Mouse (Mus musculus) T-helper 1 cell (primary cell): ENCODE measurements around the gene Adnp.

ENCODE experiments used
- in situ Hi-C: fragments of 300-600 bp; cut with MboI, MseI; formaldehyde crosslinking; loops from one replicate; pipeline ENCODE4 v1.15.1; 2025; ENCODE audit warnings: high pct_unique_total_duplicates

Gene Adnp

DNA sequence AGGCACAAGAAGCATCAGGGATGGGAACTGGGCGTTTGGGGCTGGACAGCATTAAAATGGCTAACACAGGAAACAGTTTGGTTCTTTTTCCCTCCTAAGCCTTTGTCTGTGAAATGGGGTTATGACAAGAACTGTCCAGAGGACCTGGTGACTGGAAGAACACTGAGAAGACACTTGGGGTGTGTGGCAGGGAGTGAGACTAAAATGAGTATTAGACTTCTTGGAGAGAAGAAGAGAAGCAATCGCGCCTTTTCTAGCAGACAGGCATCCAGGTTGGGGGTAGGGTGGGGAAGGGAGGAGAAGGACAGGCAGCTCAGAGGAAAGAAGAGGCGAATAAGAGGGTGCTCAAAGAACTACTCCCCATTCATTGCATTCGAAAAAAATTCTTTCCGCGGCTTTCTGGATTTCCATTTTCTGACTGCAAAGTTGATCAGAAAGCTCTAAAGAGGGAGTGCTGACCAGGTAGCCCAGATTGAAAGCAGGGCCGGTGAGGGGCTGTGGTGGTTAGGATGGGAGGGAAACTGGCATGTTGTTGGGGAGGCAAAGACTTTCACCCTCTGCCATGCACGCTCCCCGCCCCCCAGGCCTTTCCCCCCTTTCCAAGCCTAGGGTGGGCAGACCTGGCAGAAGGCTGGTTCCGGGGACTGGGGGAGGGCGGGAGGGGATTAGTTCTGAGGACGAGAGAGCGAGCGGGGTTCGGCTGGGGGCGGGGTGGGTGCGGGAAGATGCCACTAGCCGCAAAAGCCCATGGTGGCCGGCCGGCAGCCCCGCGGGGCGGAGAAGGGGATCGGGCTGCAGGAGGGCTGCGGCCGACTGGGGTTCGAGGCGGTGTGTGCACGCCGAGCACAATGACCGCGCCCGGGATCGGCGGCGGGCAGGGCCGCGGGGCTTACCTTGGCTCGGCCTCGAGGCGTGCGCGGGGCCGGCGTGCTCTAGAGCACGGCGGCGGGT is 956 bp downstream of the Adnp start:
- in situ Hi-C loops, result loop anchor here (5.0 kb wide), 1 partner anchor 89 kb away; no protein-coding TSS in a partner anchor

DNA sequence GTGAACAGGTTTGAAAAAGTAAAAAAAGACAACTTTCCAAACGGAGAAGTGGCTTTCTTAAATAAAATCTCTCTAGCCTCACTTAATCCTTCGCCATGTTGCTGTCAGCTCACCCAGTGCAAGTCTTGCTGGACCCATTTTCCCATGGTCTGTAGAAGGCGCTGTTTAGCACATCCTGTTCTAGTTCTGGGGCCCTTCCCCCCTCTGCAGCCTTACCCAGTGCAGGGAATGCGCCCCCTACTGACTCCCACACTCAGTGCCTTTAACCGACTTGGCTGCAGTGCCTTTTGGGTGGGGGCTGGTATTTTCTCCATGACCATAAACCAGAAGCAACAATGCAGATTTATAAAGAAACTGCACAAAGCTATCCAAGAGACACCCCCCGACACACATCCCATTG is 1.6 kb downstream of the Adnp start:
- in situ Hi-C loops, result loop anchor here (5.0 kb wide), 1 partner anchor 88 kb away; no protein-coding TSS in a partner anchor

DNA sequence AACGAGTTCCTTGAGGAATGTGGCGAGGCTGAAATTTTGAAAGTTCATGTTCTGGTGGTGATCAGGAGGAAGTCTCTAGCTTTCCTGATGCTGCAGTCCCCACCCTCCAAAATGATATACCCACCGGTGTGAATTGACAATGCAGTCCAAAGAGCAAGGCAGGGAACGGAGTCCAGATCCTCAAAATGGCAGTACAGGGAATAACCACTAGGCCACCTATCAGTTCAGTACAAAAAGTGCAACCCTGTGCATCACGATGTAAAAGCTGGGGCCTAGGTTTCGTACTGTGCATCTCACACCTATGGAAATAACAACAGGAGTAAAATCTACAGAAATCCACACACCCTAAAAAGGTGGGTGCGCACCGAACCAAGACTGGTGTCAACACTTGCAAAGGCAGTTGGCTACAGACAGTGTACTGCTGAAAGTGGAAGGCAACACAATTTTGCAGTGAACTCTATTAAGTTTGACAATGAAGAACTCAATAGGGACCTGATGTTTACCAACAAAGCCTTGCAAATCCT is 2.4 kb downstream of the Adnp start:
- in situ Hi-C loops, result no loop called here

- in situ Hi-C loops, result no loop called here
Observed at GRCm38 (mm10) chr2:168200014-168200691, 6.8 kb downstream of the Adnp start.

DNA sequence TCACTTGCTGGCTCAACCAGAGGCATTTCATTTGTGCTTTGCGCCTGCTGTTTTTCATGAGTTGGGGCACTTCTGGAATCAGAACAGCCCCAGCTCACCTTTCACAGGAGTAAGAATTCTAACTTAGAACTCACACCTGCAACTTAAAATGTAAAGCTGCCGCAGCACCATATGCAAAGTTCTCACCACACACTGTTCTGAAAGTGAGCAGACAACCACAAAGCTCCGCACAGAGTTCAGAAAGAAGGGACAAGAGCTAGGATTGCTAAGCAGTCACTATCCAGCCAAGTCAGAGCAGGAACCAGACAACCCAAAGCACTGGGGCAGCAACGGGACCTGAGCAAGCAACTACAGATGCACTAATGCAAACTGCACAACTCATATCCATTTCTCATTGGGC is 7.4 kb downstream of the Adnp start:
- in situ Hi-C loops, result no loop called here

DNA sequence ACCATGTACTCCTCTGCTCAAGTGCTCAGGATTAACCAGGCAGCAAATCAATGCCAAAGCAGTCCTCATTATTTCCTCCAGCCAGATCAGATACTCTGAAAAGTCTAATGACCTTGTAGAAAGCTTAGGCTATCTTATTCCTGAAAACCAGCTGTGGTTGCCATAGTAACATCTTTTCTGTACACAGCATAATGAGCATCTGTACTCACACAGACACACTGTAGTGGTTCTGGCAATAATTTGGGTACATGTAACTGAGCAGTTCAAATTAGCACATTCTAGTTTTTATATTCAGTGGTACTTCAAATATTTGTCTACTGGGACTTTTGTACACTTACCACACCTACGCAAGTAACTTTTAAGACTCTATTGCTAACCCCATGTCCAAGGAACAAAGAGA is 8.5 kb downstream of the Adnp start:
- in situ Hi-C loops, result no loop called here

- in situ Hi-C loops, result no loop called here
Observed at GRCm38 (mm10) chr2:168195721-168196120, 11.2 kb downstream of the Adnp start.

- in situ Hi-C loops, result no loop called here
Observed at GRCm38 (mm10) chr2:168193685-168194084, 13.2 kb downstream of the Adnp start.

DNA sequence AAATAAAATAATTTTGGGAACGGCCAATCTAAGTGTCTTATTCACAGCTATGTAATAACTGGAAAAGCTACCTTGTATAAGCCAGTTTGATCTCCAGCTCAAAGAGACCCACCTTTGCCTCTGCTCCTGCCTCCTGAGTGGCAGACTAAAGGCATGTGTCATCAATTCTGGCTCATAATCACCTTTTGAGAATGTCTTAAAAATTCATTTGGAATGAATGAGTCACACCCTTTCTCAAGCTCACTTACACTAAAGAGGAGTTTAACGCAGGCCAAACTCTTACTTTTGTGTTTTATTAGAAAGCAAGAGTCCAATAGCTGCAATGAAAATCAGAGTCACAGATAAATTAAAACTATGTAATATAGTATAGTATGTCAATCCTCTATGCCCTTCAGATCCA is 15.1 kb downstream of the Adnp start:
- in situ Hi-C loops, result no loop called here

GRCm38 (mm10) chr2:168175946-168176345 is 31.0 kb downstream of the Adnp start:
- in situ Hi-C loops, result no loop called here

- in situ Hi-C loops, result no loop called here
Observed at GRCm38 (mm10) chr2:168170167-168170685, 36.7 kb downstream of the Adnp start.

DNA sequence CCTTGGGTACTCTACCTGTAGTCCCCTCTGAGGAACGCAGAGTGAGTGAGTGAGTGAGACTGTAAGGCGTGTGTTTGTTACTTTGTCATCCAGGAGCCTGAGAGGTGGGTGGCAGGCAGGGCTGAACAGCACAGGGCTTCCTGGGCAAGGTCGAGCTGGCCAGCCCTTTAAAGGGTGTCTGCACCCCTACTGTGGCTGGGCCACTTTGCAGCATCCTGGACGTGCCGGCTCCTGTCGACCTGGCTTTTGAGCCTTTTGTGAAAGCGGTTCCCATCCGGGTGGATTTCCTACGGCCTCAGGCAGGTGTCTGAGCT is 37.2 kb downstream of the Adnp start:
- in situ Hi-C loops, result no loop called here

DNA sequence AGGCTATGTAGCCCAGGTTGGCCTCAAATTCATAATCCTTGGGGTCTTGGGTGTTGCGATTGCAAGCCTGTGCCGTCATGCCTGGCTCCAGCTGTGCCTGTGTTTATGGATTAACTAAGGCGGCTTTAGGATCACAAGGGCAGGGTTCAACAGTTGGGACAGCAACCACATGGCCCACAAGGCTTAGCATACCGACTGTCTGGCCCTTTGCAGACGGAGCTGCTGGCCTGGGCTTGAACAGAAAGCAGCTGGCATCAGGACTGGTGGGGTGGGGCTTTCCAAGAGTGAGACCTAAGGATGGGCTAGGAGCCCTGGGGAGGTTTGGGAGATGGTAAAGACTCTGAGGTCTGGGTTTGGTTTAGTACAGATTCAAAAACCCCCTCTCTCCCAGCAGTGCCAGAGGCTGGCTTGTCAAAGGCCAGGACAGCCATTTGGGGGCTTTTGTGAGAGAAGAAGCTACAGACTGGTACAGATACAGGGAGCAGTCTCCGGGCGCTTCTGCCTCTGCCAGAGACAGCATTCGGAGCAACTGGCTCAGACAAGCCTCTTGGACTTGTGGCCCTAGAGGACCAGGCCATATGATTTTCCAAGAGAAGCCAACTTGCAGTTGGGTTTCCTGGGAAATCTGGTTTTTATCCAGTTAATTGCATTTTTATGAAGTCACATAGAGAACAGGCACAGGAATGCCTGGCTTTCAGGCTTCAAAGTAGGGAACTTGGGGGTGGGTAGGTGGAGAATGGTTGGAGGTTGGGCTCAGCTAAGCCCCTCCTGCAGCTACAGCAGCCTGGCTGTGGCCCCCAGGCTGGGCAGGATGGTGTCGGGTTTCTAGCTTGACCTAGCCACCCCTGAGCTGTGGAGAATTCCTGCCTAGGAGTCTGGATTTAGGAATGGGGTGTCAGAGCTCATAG is 37.8 kb downstream of the Adnp start:
- in situ Hi-C loops, result no loop called here

- in situ Hi-C loops, result no loop called here
Observed at GRCm38 (mm10) chr2:168167781-168168180, 39.1 kb downstream of the Adnp start.

DNA sequence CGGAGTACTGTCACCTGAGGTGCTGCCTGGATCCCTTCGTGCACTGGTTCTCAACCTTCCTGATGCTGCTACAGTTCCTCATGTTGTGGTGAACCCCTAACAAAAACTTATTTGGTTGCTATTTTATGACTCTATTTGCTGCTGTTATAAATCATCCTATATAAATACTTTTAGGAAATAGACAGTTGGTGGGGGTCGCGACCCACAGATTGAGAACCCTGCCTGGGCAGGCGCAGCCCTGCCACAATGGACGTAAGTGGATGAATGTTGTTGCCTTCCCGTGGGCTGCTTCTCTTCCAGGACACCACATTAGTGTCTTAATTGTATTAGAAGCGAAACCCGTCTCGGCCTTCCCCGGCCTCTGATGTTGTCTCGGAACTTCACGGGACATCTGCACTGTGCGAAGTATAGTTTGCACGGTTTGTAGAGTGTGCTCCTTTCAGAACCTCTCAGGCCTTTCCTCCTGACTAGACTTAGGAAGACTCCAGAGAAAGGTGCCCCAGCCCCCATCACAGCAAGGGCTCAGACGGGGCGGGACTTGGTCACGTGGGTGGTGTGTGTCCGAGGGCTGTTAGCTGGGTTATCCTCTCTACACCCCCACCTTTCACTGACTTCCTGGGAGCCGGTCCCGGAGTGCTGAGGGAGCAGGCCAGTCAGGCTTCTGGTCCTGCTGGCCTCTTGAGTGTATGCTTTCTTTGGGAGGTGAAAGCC is 40.0 kb downstream of the Adnp start:
- in situ Hi-C loops, result no loop called here

GRCm38 (mm10) chr2:168161978-168162377 is 44.9 kb downstream of the Adnp start:
- in situ Hi-C loops, result no loop called here

DNA sequence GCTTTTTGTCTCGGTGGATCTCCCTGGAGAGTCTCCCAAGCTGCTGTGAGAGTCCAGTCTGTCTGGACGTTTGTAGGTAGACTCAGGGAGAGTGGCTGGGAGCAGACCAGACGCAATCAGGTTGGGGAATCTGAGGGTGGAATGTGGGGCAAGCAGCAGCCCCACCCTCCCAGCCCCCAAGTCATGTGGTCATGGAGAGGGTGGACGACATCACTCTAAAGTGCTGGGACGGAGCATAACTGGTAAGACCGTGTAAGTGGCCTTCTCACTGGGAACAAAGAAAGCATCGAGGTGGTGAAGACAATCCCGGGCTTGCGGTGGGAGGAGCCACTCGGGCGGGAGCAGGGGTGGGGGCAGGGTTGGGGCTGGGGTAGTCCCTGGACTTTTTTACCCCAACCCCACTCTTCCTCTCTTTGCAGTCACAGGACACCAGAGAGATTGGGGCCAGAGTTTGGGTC is 45.4 kb downstream of the Adnp start:
- in situ Hi-C loops, result no loop called here

DNA sequence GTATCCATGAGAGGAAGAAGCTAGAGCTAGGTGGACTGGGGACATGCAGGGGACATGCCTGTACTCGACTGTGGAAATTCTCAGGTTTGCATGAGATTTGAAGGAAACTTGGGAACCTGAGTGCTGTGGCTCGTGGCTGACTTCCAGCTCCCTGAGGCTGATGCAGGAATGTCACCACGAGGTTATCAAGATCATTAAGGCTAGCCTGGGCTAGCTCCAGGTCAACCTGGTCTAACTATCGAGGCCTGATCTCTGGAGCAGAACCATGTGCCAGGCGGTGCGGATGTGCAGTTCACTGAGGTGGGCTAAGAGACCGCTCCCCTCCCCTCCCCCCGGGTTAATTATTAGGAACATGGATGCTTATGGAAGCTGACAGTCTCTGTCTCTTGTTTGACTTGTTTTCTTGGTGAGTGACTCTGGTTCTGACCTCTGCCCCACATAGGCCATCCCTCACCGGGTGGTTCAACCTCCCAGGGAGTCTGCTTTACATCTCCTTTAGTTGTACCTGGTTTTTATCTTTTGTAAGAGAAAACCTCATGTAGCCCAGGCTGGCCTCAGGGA is 46.5 kb downstream of the Adnp start:
- in situ Hi-C loops, result no loop called here

GRCm38 (mm10) chr2:168158911-168159711 is 47.8 kb downstream of the Adnp start:
- in situ Hi-C loops, result loop anchor here (10.0 kb wide), 1 partner anchor 1596 kb away; no protein-coding TSS in a partner anchor
